Mouse (Mus musculus): ENCODE measurements at regions not wholly inside any gene's neighbourhood (a gene's known extent, or its start where the extent isn't known, plus 50 kb on each side); places are given as distances from the start of the nearest gene placed in this dataset.

DNA sequence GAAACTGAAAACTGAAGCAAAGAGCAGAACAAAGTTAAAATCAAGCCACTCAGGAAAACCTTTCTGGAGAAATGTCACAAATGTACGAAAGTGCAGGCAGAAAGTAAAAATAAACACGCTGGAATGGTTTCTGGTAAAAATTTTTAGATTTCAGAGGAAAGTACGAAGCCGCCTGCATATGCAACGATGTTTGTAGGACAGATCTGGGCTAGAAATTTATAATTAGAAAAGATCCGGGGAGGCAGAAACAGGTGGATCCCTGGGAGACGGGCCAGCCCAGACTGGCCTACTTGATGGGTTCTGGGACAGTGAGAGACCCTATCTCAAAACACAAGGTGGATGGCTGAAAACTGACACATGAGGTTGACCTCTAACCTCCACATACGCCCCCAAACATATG is 73.5 kb downstream of the Tomm20 start:
- TF ChIP-seq CTCF (IDR thresholded peaks at IDR 0.05; ENCODE audit: borderline replicate concordance, extremely low read depth, insufficient read depth, insufficient read length) (no peak), POLR2A (IDR thresholded peaks at IDR 0.05; ENCODE audit: borderline replicate concordance, extremely low read depth, insufficient read depth, insufficient read length, poor library complexity, severe bottlenecking) (no peak)
